Mouse (Mus musculus): ENCODE data around the gene Blmh. TPM values are rescaled to one million over a fixed set of nuclear protein-coding genes. Genes with fewer than 3 reads are reported as not detected.
A peak's percentile ranks its signal among the peaks of the same experiment; 100 is the strongest.
"Not testable (repeated sequence)": the region's sequence is repeated elsewhere in the genome, so short reads cannot be mapped to it uniquely, and the experiment has no call there.

Blmh gene
- polyA plus RNA-seq, 1 experiment: 42.0 TPM

DNA sequence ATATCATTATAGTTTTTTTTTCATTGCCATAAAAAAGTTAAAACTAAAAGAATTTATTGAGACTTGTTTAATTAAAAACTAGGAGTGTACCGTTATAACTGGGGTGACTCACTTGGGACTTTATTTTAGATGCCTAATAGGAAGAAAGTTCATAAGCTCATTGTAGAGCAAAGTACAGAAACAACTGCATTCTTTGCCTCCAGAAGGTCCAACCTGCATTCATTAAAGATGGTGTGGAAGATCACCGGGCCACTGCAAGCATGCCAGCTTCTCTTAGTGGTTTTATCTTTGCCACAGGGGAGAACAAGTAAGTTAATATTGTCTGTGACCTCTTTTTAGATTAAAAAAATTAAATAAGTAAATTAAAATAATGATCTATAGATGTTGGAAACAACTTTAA lies 20.3 kb upstream of the Blmh start:
- TF ChIP-seq POLR2A (IDR thresholded peaks at IDR 0.05; ENCODE audit: borderline replicate concordance, insufficient read depth, low read length) (no peak), CTCF (IDR thresholded peaks at IDR 0.05; ENCODE audit: borderline replicate concordance, insufficient read depth, low read depth, low read length) (no peak)
- Histone ChIP-seq H3K4me1 (ENCODE audit: control insufficient read depth, insufficient read depth, low read length) (no peaks in the 10 kb centered on the region), H3K27ac (ENCODE audit: insufficient read depth, low read length) (no peak overlapping the region), H3K27me3 (ENCODE audit: control insufficient read depth, insufficient read depth, low read length) (no peaks in the 10 kb centered on the region), H3K4me3 (replicated peaks; ENCODE audit: insufficient read depth, low read depth, low read length) (no peak overlapping the region)
- WGBS: 92% methylated on average over 2 of the region's 2 CpGs
- no peak for DNase-seq

DNA sequence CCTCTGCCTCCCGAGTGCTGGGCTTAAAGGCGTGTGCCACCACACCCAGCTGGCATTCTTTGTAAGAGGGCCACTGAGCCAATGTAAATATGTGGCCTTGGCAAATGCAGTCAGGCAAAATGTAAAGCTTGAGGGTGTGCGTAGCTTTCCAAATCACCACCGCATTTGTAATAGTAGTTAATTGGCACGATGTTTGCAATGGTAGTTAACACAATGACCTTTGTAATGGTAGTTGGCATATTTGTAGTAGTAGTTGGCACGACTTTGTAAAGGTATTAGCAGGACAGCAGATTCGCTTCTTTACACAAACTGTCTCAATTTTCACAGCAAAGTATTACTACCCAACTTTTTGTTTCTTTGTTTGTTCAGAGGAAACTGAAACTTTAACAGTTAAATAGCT lies 16.0 kb upstream of the Blmh start:
- WGBS: 60% methylated on average over 7 of the region's 7 CpGs
- no peak for TF ChIP-seq CTCF (IDR thresholded peaks at IDR 0.05; ENCODE audit: borderline replicate concordance, insufficient read depth, low read depth, low read length)
- TF ChIP-seq POLR2A (IDR thresholded peaks at IDR 0.05; ENCODE audit: borderline replicate concordance, insufficient read depth, low read length): no peak
- peaks cover 8% of the 10 kb centered on the region; the same call in 1 of the 2 replicates for H3K4me1 ChIP-seq (ENCODE audit: control insufficient read depth, insufficient read depth, low read length)
- no peak for DNase-seq
- H3K27me3 ChIP-seq (ENCODE audit: control insufficient read depth, insufficient read depth, low read length): no peaks in the 10 kb centered on the region
- H3K27ac ChIP-seq (ENCODE audit: insufficient read depth, low read length): no peak overlapping the region
- no peak overlapping the region for H3K4me3 ChIP-seq (replicated peaks; ENCODE audit: insufficient read depth, low read depth, low read length)

GRCm38 (mm10) chr11:76911325-76912054 lies 13.1 kb upstream of the Blmh start:
- Histone ChIP-seq H3K4me1 (ENCODE audit: control insufficient read depth, insufficient read depth, low read length) (peaks cover 8% of the 10 kb centered on the region; the same call in 1 of the 2 replicates), H3K27me3 (ENCODE audit: control insufficient read depth, insufficient read depth, low read length) (no peaks in the 10 kb centered on the region), H3K4me3 (replicated peaks; ENCODE audit: insufficient read depth, low read depth, low read length) (no peak overlapping the region), H3K27ac (ENCODE audit: insufficient read depth, low read length) (no peak overlapping the region)
- DNase-seq: peak in 1 of 2 experiments; percentile 23
- TF ChIP-seq CTCF (IDR thresholded peaks at IDR 0.05; ENCODE audit: borderline replicate concordance, insufficient read depth, low read depth, low read length): no peak
- no peak for TF ChIP-seq POLR2A (IDR thresholded peaks at IDR 0.05; ENCODE audit: borderline replicate concordance, insufficient read depth, low read length)
- WGBS: 43% methylated on average over 3 of the region's 3 CpGs

- TF ChIP-seq CTCF (IDR thresholded peaks at IDR 0.05; ENCODE audit: borderline replicate concordance, insufficient read depth, low read depth, low read length) (no peak), POLR2A (IDR thresholded peaks at IDR 0.05; ENCODE audit: borderline replicate concordance, insufficient read depth, low read length) (no peak)
- Histone ChIP-seq H3K4me1 (ENCODE audit: control insufficient read depth, insufficient read depth, low read length) (peaks cover 8% of the 10 kb centered on the region; the same call in 1 of the 2 replicates), H3K4me3 (replicated peaks; ENCODE audit: insufficient read depth, low read depth, low read length) (no peak overlapping the region), H3K27ac (ENCODE audit: insufficient read depth, low read length) (no peak overlapping the region), H3K27me3 (ENCODE audit: control insufficient read depth, insufficient read depth, low read length) (no peaks in the 10 kb centered on the region)
- WGBS: 3% methylated on average over 7 of the region's 7 CpGs
- peak; percentile 41 to 65 for DNase-seq
Measured at GRCm38 (mm10) chr11:76912055-76912395, 12.6 kb upstream of the Blmh start.

DNA sequence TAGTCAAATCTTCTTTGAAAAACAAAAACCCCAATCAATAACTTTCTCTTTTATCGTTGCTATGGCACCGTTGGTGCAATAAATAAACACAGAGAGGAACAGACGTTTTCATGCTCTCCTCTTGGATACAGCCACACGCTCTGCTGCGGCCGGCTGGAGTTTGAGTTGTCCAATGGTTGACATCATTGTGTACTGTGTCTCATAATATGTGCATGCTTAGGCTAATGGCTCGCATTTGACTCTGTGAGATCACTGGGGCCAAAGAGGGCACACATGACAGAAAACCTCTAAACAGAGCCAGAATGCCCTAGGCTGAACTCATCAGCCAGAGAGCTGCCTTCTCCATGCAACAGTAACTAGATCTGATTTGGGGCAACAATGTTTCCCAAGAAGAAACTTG lies 10.2 kb upstream of the Blmh start:
- Histone ChIP-seq H3K4me3 (replicated peaks; ENCODE audit: insufficient read depth, low read depth, low read length) (no peak overlapping the region), H3K27ac (ENCODE audit: insufficient read depth, low read length) (no peak overlapping the region), H3K27me3 (ENCODE audit: control insufficient read depth, insufficient read depth, low read length) (no peaks in the 10 kb centered on the region), H3K4me1 (ENCODE audit: control insufficient read depth, insufficient read depth, low read length) (peaks cover 8% of the 10 kb centered on the region; the same call in 1 of the 2 replicates)
- no peak for DNase-seq
- WGBS: 70% methylated on average over 7 of the region's 7 CpGs
- TF ChIP-seq POLR2A (IDR thresholded peaks at IDR 0.05; ENCODE audit: borderline replicate concordance, insufficient read depth, low read length) (no peak), CTCF (IDR thresholded peaks at IDR 0.05; ENCODE audit: borderline replicate concordance, insufficient read depth, low read depth, low read length) (no peak)

GRCm38 (mm10) chr11:76916539-76917229 lies 7.9 kb upstream of the Blmh start:
- WGBS: 57% methylated on average over 13 of the region's 13 CpGs
- DNase-seq: no peak
- Histone ChIP-seq H3K4me1 (ENCODE audit: control insufficient read depth, insufficient read depth, low read length) (peaks cover 3% of the 10 kb centered on the region; the same call in 1 of the 2 replicates), H3K4me3 (replicated peaks; ENCODE audit: insufficient read depth, low read depth, low read length) (no peak overlapping the region), H3K27me3 (ENCODE audit: control insufficient read depth, insufficient read depth, low read length) (no peaks in the 10 kb centered on the region), H3K27ac (ENCODE audit: insufficient read depth, low read length) (no peak overlapping the region)
- TF ChIP-seq POLR2A (IDR thresholded peaks at IDR 0.05; ENCODE audit: borderline replicate concordance, insufficient read depth, low read length) (no peak), CTCF (IDR thresholded peaks at IDR 0.05; ENCODE audit: borderline replicate concordance, insufficient read depth, low read depth, low read length) (no peak)

- WGBS: 69% methylated on average over 3 of the region's 3 CpGs
- no peaks in the 10 kb centered on the region for H3K27me3 ChIP-seq (ENCODE audit: control insufficient read depth, insufficient read depth, low read length)
- peaks cover 2% of the 10 kb centered on the region; the same call in 1 of the 2 replicates for H3K4me1 ChIP-seq (ENCODE audit: control insufficient read depth, insufficient read depth, low read length)
- no peak overlapping the region for H3K4me3 ChIP-seq (replicated peaks; ENCODE audit: insufficient read depth, low read depth, low read length)
- DNase-seq: no peak
- TF ChIP-seq CTCF (IDR thresholded peaks at IDR 0.05; ENCODE audit: borderline replicate concordance, insufficient read depth, low read depth, low read length) (no peak), POLR2A (IDR thresholded peaks at IDR 0.05; ENCODE audit: borderline replicate concordance, insufficient read depth, low read length) (no peak)
- H3K27ac ChIP-seq (ENCODE audit: insufficient read depth, low read length): no peak overlapping the region
Measured at GRCm38 (mm10) chr11:76917230-76917548, 7.4 kb upstream of the Blmh start.

DNA sequence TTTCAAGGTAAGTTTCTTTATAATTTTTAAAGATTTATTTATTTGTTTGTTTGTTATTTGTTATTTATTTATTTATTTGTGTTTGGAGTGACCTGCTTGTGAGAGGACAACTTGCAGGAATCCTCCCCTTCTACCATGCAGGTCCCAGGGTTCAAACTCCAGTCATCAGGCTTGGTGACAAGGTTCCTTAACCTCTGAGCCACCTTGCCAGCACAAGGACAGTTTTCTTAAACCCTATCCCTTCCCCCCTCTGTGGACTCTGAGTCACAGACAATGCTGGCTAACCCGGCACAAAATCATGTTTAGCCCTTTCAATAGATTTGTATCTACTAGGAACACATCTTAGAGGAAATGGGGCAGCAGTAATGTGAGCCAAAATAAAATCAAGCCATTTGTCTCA lies 4.0 kb upstream of the Blmh start:
- H3K4me1 ChIP-seq (ENCODE audit: control insufficient read depth, insufficient read depth, low read length): no peaks in the 10 kb centered on the region
- H3K27me3 ChIP-seq (ENCODE audit: control insufficient read depth, insufficient read depth, low read length): no peaks in the 10 kb centered on the region
- TF ChIP-seq POLR2A (IDR thresholded peaks at IDR 0.05; ENCODE audit: borderline replicate concordance, insufficient read depth, low read length) (no peak), CTCF (IDR thresholded peaks at IDR 0.05; ENCODE audit: borderline replicate concordance, insufficient read depth, low read depth, low read length) (no peak)
- DNase-seq: no peak
- H3K27ac ChIP-seq (ENCODE audit: insufficient read depth, low read length): no peak overlapping the region
- WGBS: 28% methylated on average over 1 of the region's 1 CpGs
- no peak overlapping the region for H3K4me3 ChIP-seq (replicated peaks; ENCODE audit: insufficient read depth, low read depth, low read length)

- 92% methylated on average over 8 of the region's 8 CpGs for WGBS
- not testable (repeated sequence) for H3K27ac ChIP-seq (ENCODE audit: insufficient read depth, low read length); H3K4me1 ChIP-seq (ENCODE audit: control insufficient read depth, insufficient read depth, low read length); H3K27me3 ChIP-seq (ENCODE audit: control insufficient read depth, insufficient read depth, low read length); DNase-seq; H3K4me3 ChIP-seq (replicated peaks; ENCODE audit: insufficient read depth, low read depth, low read length)
Measured at GRCm38 (mm10) chr11:76928586-76928985, 4.0 kb downstream of the Blmh start.

All from cerebellum, adult 2 months (tissue).